Mouse (Mus musculus): ENCODE data around the gene Ctsf. TPM values are rescaled to one million over a fixed set of nuclear protein-coding genes. Genes with fewer than 3 reads are reported as not detected.

Gene Ctsf
- total RNA-seq, 4 experiments from 2014 or later: 110 to 126 (median 119) TPM

Other genes starting within 250 kb of the Ctsf start
- 10 to 100 TPM; 31.0 to 34.7 (median 32.0) TPM for gene Lrfn4, start 239.5 kb upstream of the Ctsf start, total RNA-seq (2022)
- 10 to 100 TPM; 22.7 to 26.4 (median 22.7) TPM for gene Rce1, start 229.5 kb upstream of the Ctsf start, total RNA-seq (2022)
- gene Gm960, start 156.5 kb upstream of the Ctsf start, total RNA-seq (2022): 1 to 10 TPM; 1.2 to 2.0 (median 1.8) TPM
- gene Sptbn2, start 144.0 kb upstream of the Ctsf start, total RNA-seq (2022): 100 to 1,000 TPM; 475 to 555 (median 513) TPM
- gene Rbm4b, start 98.6 kb upstream of the Ctsf start, total RNA-seq (2022): 10 to 100 TPM; 14.6 to 20.0 (median 17.2) TPM
- 10 to 100 TPM; 79.4 to 87.1 (median 84.8) TPM for gene Rbm4, start 61.2 kb upstream of the Ctsf start, total RNA-seq (2022)
- 10 to 100 TPM; 22.5 to 29.2 (median 26.0) TPM for gene Gm21992, start 43.5 kb upstream of the Ctsf start, total RNA-seq (2022)
- gene Rbm14, start 43.5 kb upstream of the Ctsf start, total RNA-seq (2022): 10 to 100 TPM; 45.5 to 60.9 (median 54.8) TPM
- 10 to 100 TPM; 30.9 to 44.4 (median 38.5) TPM for gene Ccs, start 15.8 kb upstream of the Ctsf start, total RNA-seq (2022)
- gene Ccdc87, start 15.8 kb upstream of the Ctsf start, total RNA-seq (2022): 1 to 10 TPM; 2.1 to 2.8 (median 2.4) TPM
- 1 to 10 TPM in 3 of 4 experiments, under 1 TPM in 1; 0.74 to 1.4 (median 1.1) TPM for gene Actn3, start 22.8 kb downstream of the Ctsf start, total RNA-seq (2022)
- gene Zdhhc24, start 23.5 kb downstream of the Ctsf start, total RNA-seq (2022): 10 to 100 TPM; 25.1 to 32.1 (median 25.6) TPM
- gene Bbs1, start 51.5 kb downstream of the Ctsf start, total RNA-seq (2022): 10 to 100 TPM; 32.7 to 45.2 (median 39.3) TPM
- 10 to 100 TPM; 38.9 to 41.3 (median 39.7) TPM for gene Dpp3, start 73.2 kb downstream of the Ctsf start, total RNA-seq (2022)
- gene Peli3, start 88.0 kb downstream of the Ctsf start, total RNA-seq (2022): 10 to 100 TPM; 25.5 to 31.6 (median 28.9) TPM
- 10 to 100 TPM; 51.9 to 62.5 (median 56.4) TPM for gene Mrpl11, start 107.0 kb downstream of the Ctsf start, total RNA-seq (2022)
- 10 to 100 TPM in 2 of 4 experiments, 1 to 10 TPM in 2; 4.0 to 10.8 (median 8.3) TPM for gene Npas4, start 135.2 kb downstream of the Ctsf start, total RNA-seq (2022)
- 10 to 100 TPM; 12.3 to 19.8 (median 16.3) TPM for gene Slc29a2, start 168.7 kb downstream of the Ctsf start, total RNA-seq (2022)
- gene B4gat1, start 183.7 kb downstream of the Ctsf start, total RNA-seq (2022): 100 to 1,000 TPM; 107 to 119 (median 111) TPM
- 1 to 10 TPM; 4.4 to 10.0 (median 6.3) TPM for gene AC124502.3, start 183.8 kb downstream of the Ctsf start, total RNA-seq (2022)
- 10 to 100 TPM; 18.3 to 24.6 (median 20.6) TPM for gene Brms1, start 186.2 kb downstream of the Ctsf start, total RNA-seq (2022)
- 100 to 1,000 TPM in 1 of 4 experiments, 10 to 100 TPM in 3; 89.3 to 115 (median 96.8) TPM for gene Rin1, start 195.4 kb downstream of the Ctsf start, total RNA-seq (2022)
- gene Cd248, start 212.9 kb downstream of the Ctsf start, total RNA-seq (2022): 1 to 10 TPM; 3.7 to 5.6 (median 4.4) TPM
- gene Tmem151a, start 230.4 kb downstream of the Ctsf start, total RNA-seq (2022): 100 to 1,000 TPM; 104 to 117 (median 106) TPM
- gene Yif1a, start 233.4 kb downstream of the Ctsf start, total RNA-seq (2022): 10 to 100 TPM; 21.4 to 29.8 (median 25.9) TPM
- gene Cnih2, start 243.4 kb downstream of the Ctsf start, total RNA-seq (2022): 100 to 1,000 TPM; 417 to 436 (median 422) TPM

All from layer of hippocampus, adult 8-10 months (tissue).